Mouse (Mus musculus) brain, adult 2 months (tissue): ENCODE data around the gene Gcnt2.
"Not testable (repeated sequence)": the region's sequence is repeated elsewhere in the genome, so short reads cannot be mapped to it uniquely, and the experiment has no call there.

Experiments used
- DNase-seq: peaks from one replicate; pipeline ENCODE4 v3.0.0; 2011; ENCODE audit warnings: low read depth, low spot score

The Gcnt2 gene

GRCm38 (mm10) chr13:40868844-40869587, 9.5 kb downstream of the Gcnt2 start:
- DNase-seq = no peak

GRCm38 (mm10) chr13:40874021-40874420, 14.5 kb downstream of the Gcnt2 start:
- no peak for DNase-seq

GRCm38 (mm10) chr13:40875415-40875814, 15.9 kb downstream of the Gcnt2 start:
- no peak for DNase-seq

GRCm38 (mm10) chr13:40877589-40877988, 18.0 kb downstream of the Gcnt2 start:
- no peak for DNase-seq

GRCm38 (mm10) chr13:40880557-40880956, 21.0 kb downstream of the Gcnt2 start:
- no peak for DNase-seq

GRCm38 (mm10) chr13:40882606-40883005, 23.1 kb downstream of the Gcnt2 start:
- no peak for DNase-seq

- DNase-seq = no peak
Observed at GRCm38 (mm10) chr13:40883903-40884302, 24.3 kb downstream of the Gcnt2 start.

GRCm38 (mm10) chr13:40884878-40885277, 25.3 kb downstream of the Gcnt2 start:
- DNase-seq = no peak

- DNase-seq = no peak
Observed at GRCm38 (mm10) chr13:40885935-40886642, 26.5 kb downstream of the Gcnt2 start.

- DNase-seq = peak; percentile 20
Observed at GRCm38 (mm10) chr13:40886643-40887381, 27.3 kb downstream of the Gcnt2 start.

- peak; percentile 47 for DNase-seq
Observed at GRCm38 (mm10) chr13:40890595-40890994, 31.0 kb downstream of the Gcnt2 start.

- not testable (repeated sequence) for DNase-seq
Observed at GRCm38 (mm10) chr13:40891369-40891768, 31.8 kb downstream of the Gcnt2 start.

GRCm38 (mm10) chr13:40892043-40892442, 32.5 kb downstream of the Gcnt2 start:
- no peak for DNase-seq

GRCm38 (mm10) chr13:40892547-40892946, 33.0 kb downstream of the Gcnt2 start:
- no peak for DNase-seq

GRCm38 (mm10) chr13:40893573-40893972, 34.0 kb downstream of the Gcnt2 start:
- DNase-seq = no peak

- not testable (repeated sequence) for DNase-seq
Observed at GRCm38 (mm10) chr13:40898049-40898690, 38.6 kb downstream of the Gcnt2 start.

- DNase-seq = no peak
Observed at GRCm38 (mm10) chr13:40898698-40899097, 39.1 kb downstream of the Gcnt2 start.

GRCm38 (mm10) chr13:40899349-40899993, 39.9 kb downstream of the Gcnt2 start:
- DNase-seq = peak; percentile 83

GRCm38 (mm10) chr13:40899994-40900970, 40.7 kb downstream of the Gcnt2 start:
- DNase-seq = no peak

- DNase-seq = no peak
Observed at GRCm38 (mm10) chr13:40901263-40901662, 41.7 kb downstream of the Gcnt2 start.
